Mouse (Mus musculus) c-Kit-negative CD71-positive TER-119-positive erythroid progenitor cells, embryonic 14.5 days (primary cell): ENCODE measurements around the gene Gm21149.
"Not testable (repeated sequence)": the region's sequence is repeated elsewhere in the genome, so short reads cannot be mapped to it uniquely, and the experiment has no call there.

Experiments
- DNase-seq: peaks from one replicate; pipeline ENCODE4 v3.0.0-alpha.2; 2013; ENCODE audit warnings: low read depth, low spot score

The Gm21149 gene

GRCm38 (mm10) chr5:15461613-15462012 is 14.7 kb downstream of the Gm21149 start:
- not testable (repeated sequence) for DNase-seq

GRCm38 (mm10) chr5:15457865-15458571 is 18.3 kb downstream of the Gm21149 start:
- not testable (repeated sequence) for DNase-seq
